Mouse (Mus musculus) ES-Bruce4 (cell line): ENCODE data around the gene Kat6b.

Source experiments
- CTCF ChIP-seq: IDR thresholded peaks from one replicate; pipeline ENCODE4 v1.8.1; 2011; ENCODE audit warnings: low read depth, low read length
- EP300 ChIP-seq: IDR thresholded peaks from 2 replicates; pipeline ENCODE4 v1.6.1; 2011; ENCODE audit warnings: low read depth, low read length; ENCODE audit not compliant: insufficient read depth
- POLR2A ChIP-seq: IDR thresholded peaks from one replicate; pipeline ENCODE4 v1.8.1; 2011; ENCODE audit warnings: low read length; ENCODE audit not compliant: insufficient read depth

GRCm38 (mm10) chr14:21674471-21674870 lies 193.2 kb downstream of the Kat6b start:
- TF ChIP-seq POLR2A, result no peak
- TF ChIP-seq CTCF, result no peak
- no peak for TF ChIP-seq EP300
